Mouse (Mus musculus): ENCODE measurements around the gene 4921539E11Rik.
A peak's percentile ranks its signal among the peaks of the same experiment; 100 is the strongest.

DNA sequence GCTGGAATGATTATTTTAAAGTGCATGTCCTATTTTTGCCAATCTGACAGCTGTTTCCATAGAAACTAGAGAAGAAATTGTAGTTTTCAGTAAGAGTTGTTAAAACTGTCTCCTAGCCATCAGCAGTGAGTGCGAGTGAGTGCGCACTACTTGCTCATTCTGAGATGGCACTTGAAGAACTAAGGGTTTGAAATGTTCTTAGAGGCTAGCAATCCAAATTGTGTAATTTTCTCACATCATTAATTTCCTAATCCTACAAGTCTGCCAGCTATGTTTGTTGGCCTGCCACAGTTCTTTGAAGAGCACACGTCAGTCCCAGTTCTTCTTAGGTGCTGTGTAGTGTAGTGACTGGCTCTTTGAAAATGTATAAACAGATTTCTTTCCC lies 23.9 kb upstream of the 4921539E11Rik start:
- TF ChIP-seq CTCF (IDR thresholded peaks at IDR 0.05) = no peak
- TF ChIP-seq EP300 (IDR thresholded peaks at IDR 0.05) = peak; percentile 83; the same call in 1 of the 2 replicates
